Mouse (Mus musculus): ENCODE data around the gene Thyn1. TPM values are rescaled to one million over a fixed set of nuclear protein-coding genes. Genes with fewer than 3 reads are reported as not detected.

Thyn1 gene
- polyA plus RNA-seq, 1 experiment from 2014 or later = 164 TPM

Other genes starting within 250 kb of the Thyn1 start
- 2.3 and 2.9 TPM in 2 replicates for gene Glb1l2, start 193.2 kb upstream of the Thyn1 start, polyA plus RNA-seq (2014; fragmentation: Nextera tagmentation; extraction: Ambion mirVana)
- not detected in 2 replicates for gene Glb1l3, start 138.8 kb upstream of the Thyn1 start, polyA plus RNA-seq (2014; fragmentation: Nextera tagmentation; extraction: Ambion mirVana)
- gene Gm1110, start 76.6 kb upstream of the Thyn1 start, polyA plus RNA-seq (2014; fragmentation: Nextera tagmentation; extraction: Ambion mirVana) = 0.67 and 0.70 TPM in 2 replicates
- 34.4 and 43.3 TPM in 2 replicates for gene Acad8, start 144 bp upstream of the Thyn1 start, polyA plus RNA-seq (2014; fragmentation: Nextera tagmentation; extraction: Ambion mirVana)
- 77.9 and 84.4 TPM in 2 replicates for gene Vps26b, start 30.4 kb downstream of the Thyn1 start, polyA plus RNA-seq (2014; fragmentation: Nextera tagmentation; extraction: Ambion mirVana)
- 23.8 and 23.9 TPM in 2 replicates for gene Ncapd3, start 30.5 kb downstream of the Thyn1 start, polyA plus RNA-seq (2014; fragmentation: Nextera tagmentation; extraction: Ambion mirVana)
- gene Jam3, start 155.7 kb downstream of the Thyn1 start, polyA plus RNA-seq (2014; fragmentation: Nextera tagmentation; extraction: Ambion mirVana) = 66.6 and 72.1 TPM in 2 replicates

Data from forebrain, embryonic 14.5 days (tissue).